Mouse (Mus musculus) heart, postnatal 10 days (tissue): ENCODE results near the gene Bud23. TPM values are rescaled to one million over a fixed set of nuclear protein-coding genes. Genes with fewer than 3 reads are reported as not detected.

Source experiments
- total RNA-seq, 2 experiments: library from RNA; stranded (reverse); gene quantifications; 2 replicates each; pipeline ENCODE4 v1.2.3; 2021

The Bud23 gene
- total RNA-seq, 2 experiments from 2014 or later: 23.7 to 27.6 TPM

Other genes starting within 250 kb of the Bud23 start
- gene Tmem270, start 158.2 kb downstream of the Bud23 start, total RNA-seq: not detected
- gene Cldn13, start 149.4 kb downstream of the Bud23 start, total RNA-seq: not detected
- gene Mettl27, start 132.6 kb downstream of the Bud23 start, total RNA-seq: 1 to 10 TPM; 7.0 to 7.4 TPM
- gene Cldn4, start 118.0 kb downstream of the Bud23 start, total RNA-seq: under 1 TPM in 1 of 2 experiments, not detected in 1; 0.14 TPM
- under 1 TPM; 0.27 to 0.41 TPM for gene Cldn3, start 78.7 kb downstream of the Bud23 start, total RNA-seq
- gene Abhd11, start 55.8 kb downstream of the Bud23 start, total RNA-seq: 10 to 100 TPM; 58.2 to 64.1 TPM
- gene Stx1a, start 41.5 kb downstream of the Bud23 start, total RNA-seq: 1 to 10 TPM; 3.3 to 3.9 TPM
- gene Dnajc30, start 757 bp downstream of the Bud23 start, total RNA-seq: 10 to 100 TPM; 24.9 to 27.0 TPM
- 1 to 10 TPM; 1.8 to 1.9 TPM for gene Vps37d, start 13.3 kb upstream of the Bud23 start, total RNA-seq
- gene Mlxipl, start 24.9 kb upstream of the Bud23 start, total RNA-seq: 10 to 100 TPM; 12.2 to 15.9 TPM
- gene Tbl2, start 84.7 kb upstream of the Bud23 start, total RNA-seq: 10 to 100 TPM; 13.0 to 15.6 TPM
- gene Bcl7b, start 103.3 kb upstream of the Bud23 start, total RNA-seq: 10 to 100 TPM; 33.5 to 35.8 TPM
- 10 to 100 TPM; 41.6 to 48.5 TPM for gene Baz1b, start 122.3 kb upstream of the Bud23 start, total RNA-seq
- gene Fzd9, start 186.3 kb upstream of the Bud23 start, total RNA-seq: under 1 TPM; 0.55 to 0.84 TPM